Mouse (Mus musculus) spleen, adult 18-20 months (tissue): Measurements from ENCODE around the gene Gm4565.
"Not testable (repeated sequence)": the region's sequence is repeated elsewhere in the genome, so short reads cannot be mapped to it uniquely, and the experiment has no call there.

Source experiments
- DNase-seq, 2 experiments: peaks; one replicate each; pipeline ENCODE4 v3.0.0; 2022; ENCODE audit warnings: mixed read lengths in 2 of 2

Gene Gm4565

DNA sequence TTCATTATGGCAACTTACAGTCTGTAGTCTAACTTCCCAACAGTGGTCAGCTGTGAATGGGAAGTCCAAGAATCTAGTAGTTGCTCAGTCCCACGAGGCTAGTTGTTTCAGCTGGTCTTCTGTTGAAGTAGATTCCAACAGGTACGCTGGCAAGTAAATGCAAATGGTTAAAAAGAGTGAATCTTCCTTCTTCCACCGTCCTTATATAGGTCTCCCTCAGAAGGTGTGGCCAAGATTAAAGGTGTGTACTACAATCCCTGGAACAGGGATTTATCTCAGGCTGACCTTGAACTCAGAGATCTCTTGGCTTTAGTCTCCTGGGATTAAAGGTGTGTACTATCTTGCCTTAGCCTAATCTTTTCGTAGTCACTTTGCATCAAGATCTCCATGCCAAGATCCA lies at the start of gene Gm4565:
TSS of gene Gm4565 (minus strand) at position 101 of the 400 bp plus-strand sequence.
- DNase-seq: not testable (repeated sequence)

- not testable (repeated sequence) for DNase-seq
These were observed 22.7 kb downstream of the Gm4565 start, which contains the start of gene Gm4201 for GRCm38 (mm10) chr7:22565243-22565642. Gm4201 (minus strand) TSS chr7:22565343.

- not testable (repeated sequence) for DNase-seq
These were observed 53.1 kb downstream of the Gm4565 start, which contains the start of gene Gm8677 for GRCm38 (mm10) chr7:22534787-22535186. Gm8677 (minus strand) TSS chr7:22534887.
